Mouse (Mus musculus): ENCODE measurements around the gene Hoxb7. TPM values are rescaled to one million over a fixed set of nuclear protein-coding genes. Genes with fewer than 3 reads are reported as not detected.

The Hoxb7 gene
- polyA plus RNA-seq (2014; fragmentation: Nextera tagmentation; extraction: Ambion mirVana) = 0.21 TPM in 1 of 2 replicates, not detected in the other

DNA sequence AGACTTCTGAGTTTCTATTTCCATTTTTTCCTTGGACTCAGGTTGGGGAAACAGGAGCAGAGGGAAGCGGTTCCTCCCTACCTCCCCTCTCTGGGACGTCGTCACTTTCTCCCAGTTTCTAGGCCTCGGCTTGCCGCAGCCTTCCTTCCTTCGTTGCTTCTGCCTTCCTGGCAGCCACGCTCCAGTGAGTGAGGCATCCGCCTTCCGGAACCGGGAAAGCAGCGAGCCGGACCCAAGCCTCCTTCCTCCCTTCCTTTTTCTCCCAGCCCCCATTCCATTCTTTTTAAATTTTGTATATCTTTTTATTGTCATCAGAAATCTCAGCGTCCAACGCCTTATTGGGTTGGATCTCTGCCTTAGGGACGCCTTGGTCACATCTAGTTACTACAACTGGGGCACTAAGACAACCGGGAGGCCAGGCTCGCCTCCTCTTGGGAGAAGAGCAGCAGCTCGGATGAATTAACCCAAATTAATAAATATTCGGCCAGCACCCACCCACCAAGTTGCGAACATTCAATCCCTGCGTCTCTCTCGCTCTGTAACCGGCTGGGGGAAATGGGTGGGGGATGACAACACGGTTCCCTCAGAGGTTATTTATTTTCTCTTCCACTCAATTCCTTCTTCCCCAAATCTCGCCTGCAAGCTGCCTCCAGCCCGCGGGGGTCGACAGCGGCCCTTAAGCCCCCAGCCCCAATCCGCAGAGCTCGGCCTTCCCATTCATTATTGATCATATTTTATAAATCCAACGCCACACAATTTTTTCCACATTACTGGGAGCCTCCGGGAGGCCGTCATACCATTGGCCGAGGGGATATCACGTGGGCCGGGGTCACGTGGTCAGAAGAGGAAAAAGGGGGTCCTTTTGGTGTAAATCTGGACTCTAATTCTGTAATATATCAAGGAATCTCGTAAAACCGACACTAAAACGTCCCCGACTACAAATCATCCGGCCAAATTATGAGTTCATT is at the start of gene Hoxb7:
Hoxb7 (plus strand) TSS at position 853 of the 968 bp plus-strand sequence.
- DNase-seq (ENCODE audit: low spot score) (no peak), ATAC-seq (replicated peaks; ENCODE audit: low FRiP score) (no peak)
- Histone ChIP-seq H3K36me3 (ENCODE audit: control insufficient read depth, insufficient read depth, low read length) (no peaks in the 10 kb centered on the region), H3K9me3 (ENCODE audit: control insufficient read depth, low read length) (no peaks in the 10 kb centered on the region), H3K4me2 (ENCODE audit: low read depth, low read length, severe bottlenecking) (0 out of 2 replicates have a peak within 1 kb of the TSS, but pooled peaks have one; percentile 24), H3K27ac (ENCODE audit: low read depth, low read length) (no peak within 1 kb of the TSS), H3K4me3 (ENCODE audit: low read depth, low read length) (peak within 1 kb of the TSS; percentile 11; the same call in 1 of the 2 replicates), H3K4me1 (replicated peaks; ENCODE audit: control insufficient read depth, insufficient read depth, low read length) (no peaks in the 10 kb centered on the region; the same call in none of the 2 replicates), H3K27me3 (ENCODE audit: control insufficient read depth, insufficient read depth, low read length) (peaks cover 99% of the 10 kb centered on the region), H3K9ac (ENCODE audit: low read length) (no peak within 1 kb of the TSS)
- 2% methylated on average over 43 of the region's 43 CpGs for WGBS

DNA sequence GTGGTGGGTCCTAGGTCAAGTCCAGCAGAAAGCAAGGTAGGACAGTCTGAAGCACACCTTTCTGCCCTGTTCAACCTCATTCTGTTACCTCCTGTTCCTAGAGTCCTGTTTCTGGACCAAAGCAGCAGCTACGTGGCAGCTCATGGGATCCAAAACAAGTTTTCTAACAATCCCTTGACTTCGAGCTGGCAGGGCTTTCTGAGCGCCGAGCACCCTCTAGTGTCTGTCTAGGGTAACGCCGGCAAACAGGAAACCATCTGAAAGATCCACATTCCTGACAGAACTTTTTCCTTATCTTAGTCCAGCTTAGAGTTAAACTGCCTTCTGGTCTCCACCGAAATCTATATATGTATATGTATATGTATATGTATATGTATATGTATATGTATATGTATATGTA is 46.2 kb upstream of the Hoxb7 start:
- ATAC-seq (replicated peaks; ENCODE audit: low FRiP score) = no peak
- no peaks in the 10 kb centered on the region for H3K4me1 ChIP-seq (replicated peaks; ENCODE audit: control insufficient read depth, insufficient read depth, low read length)
- DNase-seq (ENCODE audit: low spot score) = peak; percentile 66
- no peak overlapping the region for H3K27ac ChIP-seq (ENCODE audit: low read depth, low read length)
- H3K36me3 ChIP-seq (ENCODE audit: control insufficient read depth, insufficient read depth, low read length) = no peaks in the 10 kb centered on the region
- H3K4me2 ChIP-seq (ENCODE audit: low read depth, low read length, severe bottlenecking) = no peak overlapping the region
- H3K27me3 ChIP-seq (ENCODE audit: control insufficient read depth, insufficient read depth, low read length) = no peaks in the 10 kb centered on the region; the same call in 1 of the 2 replicates
- H3K9me3 ChIP-seq (ENCODE audit: control insufficient read depth, low read length) = no peaks in the 10 kb centered on the region
- no peak overlapping the region for H3K9ac ChIP-seq (ENCODE audit: low read length)
- WGBS = 2% methylated on average over 7 of the region's 7 CpGs
- no peak overlapping the region for H3K4me3 ChIP-seq (ENCODE audit: low read depth, low read length)

DNA sequence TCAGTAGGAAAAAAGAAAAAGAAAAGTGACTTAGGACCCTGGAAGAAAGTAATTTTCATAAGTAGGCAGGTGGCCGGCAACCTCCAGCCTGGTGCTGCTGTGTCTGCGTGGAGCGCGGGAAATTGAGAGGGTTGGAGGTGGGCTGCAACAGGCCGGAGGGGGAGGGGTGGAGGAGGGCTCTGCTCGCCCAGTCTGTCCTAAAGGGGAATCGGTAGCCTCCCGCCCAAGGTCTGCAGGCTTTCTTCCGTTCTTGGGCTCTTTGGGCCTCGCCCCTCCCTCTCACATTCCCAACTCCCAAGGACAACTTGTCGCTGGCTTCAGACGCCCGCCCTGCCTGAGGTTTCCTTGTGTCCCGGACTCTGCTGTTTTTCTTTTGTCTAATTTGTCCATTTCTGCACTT is 35.5 kb upstream of the Hoxb7 start:
- WGBS = 3% methylated on average over 14 of the region's 14 CpGs
- Histone ChIP-seq H3K27me3 (ENCODE audit: control insufficient read depth, insufficient read depth, low read length) (peaks cover 65% of the 10 kb centered on the region), H3K4me3 (ENCODE audit: low read depth, low read length) (no peak overlapping the region), H3K9ac (ENCODE audit: low read length) (no peak overlapping the region), H3K4me2 (ENCODE audit: low read depth, low read length, severe bottlenecking) (no peak overlapping the region), H3K27ac (ENCODE audit: low read depth, low read length) (no peak overlapping the region), H3K4me1 (replicated peaks; ENCODE audit: control insufficient read depth, insufficient read depth, low read length) (no peaks in the 10 kb centered on the region), H3K36me3 (ENCODE audit: control insufficient read depth, insufficient read depth, low read length) (no peaks in the 10 kb centered on the region), H3K9me3 (ENCODE audit: control insufficient read depth, low read length) (no peaks in the 10 kb centered on the region)
- ATAC-seq (replicated peaks; ENCODE audit: low FRiP score) = no peak
- no peak for DNase-seq (ENCODE audit: low spot score)

DNA sequence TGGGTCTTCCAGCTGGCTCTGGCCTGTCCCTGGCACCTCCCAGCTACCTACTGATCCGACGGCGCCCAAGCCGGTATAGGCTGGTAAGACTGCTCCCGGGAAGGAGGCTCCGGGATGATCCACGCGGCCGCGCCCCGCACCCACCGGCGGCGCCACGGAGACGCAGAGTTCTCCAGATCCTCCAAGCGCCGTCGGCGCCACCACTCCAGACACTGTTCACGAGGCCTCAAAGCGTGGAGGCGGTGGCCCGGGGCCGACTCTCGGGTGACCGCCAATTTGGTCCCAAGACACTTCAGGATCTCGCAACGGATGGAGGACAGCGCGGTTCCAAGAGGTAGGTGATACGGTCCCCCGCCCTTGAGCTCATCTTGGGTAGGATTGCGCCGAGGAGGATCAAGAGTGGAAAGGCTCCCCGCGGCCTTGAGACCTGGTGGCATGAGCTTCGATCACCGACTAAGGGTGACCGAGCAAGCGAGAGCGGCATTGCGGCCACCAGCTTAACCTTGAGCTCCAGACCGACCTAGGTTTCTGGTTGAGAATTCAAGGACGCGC is 34.9 kb upstream of the Hoxb7 start:
- H3K4me2 ChIP-seq (ENCODE audit: low read depth, low read length, severe bottlenecking) = no peak overlapping the region

DNA sequence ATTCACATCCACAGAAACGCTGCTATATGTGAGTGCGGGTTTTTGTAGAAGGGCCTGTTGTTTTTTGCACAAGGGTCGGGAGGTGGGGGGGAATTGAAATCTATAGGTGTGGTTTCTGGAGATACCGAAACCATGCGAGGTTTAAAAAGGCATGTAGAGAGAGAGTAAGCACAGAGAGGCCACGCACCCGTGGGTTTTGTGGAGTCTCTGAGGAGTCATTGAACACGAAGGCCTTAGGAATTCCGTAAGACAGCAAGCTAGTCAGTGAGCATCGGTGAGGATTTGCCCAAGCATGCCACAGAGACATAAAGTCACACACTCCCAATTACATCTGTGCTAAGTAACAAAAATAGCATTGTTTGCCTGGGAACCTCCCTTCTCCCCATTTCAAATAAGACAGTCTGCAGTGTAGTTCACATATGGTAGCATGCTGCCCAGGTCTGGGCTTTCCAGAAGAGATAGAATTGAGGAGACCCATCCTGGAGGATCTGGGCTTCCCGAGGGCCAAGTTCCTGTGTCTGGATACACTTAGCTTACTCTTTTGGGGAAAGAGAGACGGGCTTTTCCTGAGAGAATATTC is 33.8 kb upstream of the Hoxb7 start:
- H3K9ac ChIP-seq (ENCODE audit: low read length) = no peak overlapping the region
- no peak for DNase-seq (ENCODE audit: low spot score)
- peaks cover 82% of the 10 kb centered on the region for H3K27me3 ChIP-seq (ENCODE audit: control insufficient read depth, insufficient read depth, low read length)
- no peaks in the 10 kb centered on the region for H3K9me3 ChIP-seq (ENCODE audit: control insufficient read depth, low read length)
- no peak overlapping the region for H3K4me2 ChIP-seq (ENCODE audit: low read depth, low read length, severe bottlenecking)
- WGBS = 3% methylated on average over 12 of the region's 12 CpGs
- H3K4me1 ChIP-seq (replicated peaks; ENCODE audit: control insufficient read depth, insufficient read depth, low read length) = no peaks in the 10 kb centered on the region
- H3K36me3 ChIP-seq (ENCODE audit: control insufficient read depth, insufficient read depth, low read length) = no peaks in the 10 kb centered on the region
- no peak for ATAC-seq (replicated peaks; ENCODE audit: low FRiP score)
- no peak overlapping the region for H3K27ac ChIP-seq (ENCODE audit: low read depth, low read length)
- no peak overlapping the region for H3K4me3 ChIP-seq (ENCODE audit: low read depth, low read length)

More for the DNA sequence above, 34.9 kb upstream of the Hoxb7 start:
- no peak for ATAC-seq (replicated peaks; ENCODE audit: low FRiP score)
- no peak for DNase-seq (ENCODE audit: low spot score)
- Histone ChIP-seq H3K4me3 (ENCODE audit: low read depth, low read length) (no peak overlapping the region), H3K27me3 (ENCODE audit: control insufficient read depth, insufficient read depth, low read length) (peaks cover 72% of the 10 kb centered on the region), H3K9me3 (ENCODE audit: control insufficient read depth, low read length) (no peaks in the 10 kb centered on the region), H3K27ac (ENCODE audit: low read depth, low read length) (no peak overlapping the region), H3K4me1 (replicated peaks; ENCODE audit: control insufficient read depth, insufficient read depth, low read length) (no peaks in the 10 kb centered on the region), H3K36me3 (ENCODE audit: control insufficient read depth, insufficient read depth, low read length) (no peaks in the 10 kb centered on the region), H3K9ac (ENCODE audit: low read length) (no peak overlapping the region)
- WGBS = 2% methylated on average over 46 of the region's 46 CpGs

DNA sequence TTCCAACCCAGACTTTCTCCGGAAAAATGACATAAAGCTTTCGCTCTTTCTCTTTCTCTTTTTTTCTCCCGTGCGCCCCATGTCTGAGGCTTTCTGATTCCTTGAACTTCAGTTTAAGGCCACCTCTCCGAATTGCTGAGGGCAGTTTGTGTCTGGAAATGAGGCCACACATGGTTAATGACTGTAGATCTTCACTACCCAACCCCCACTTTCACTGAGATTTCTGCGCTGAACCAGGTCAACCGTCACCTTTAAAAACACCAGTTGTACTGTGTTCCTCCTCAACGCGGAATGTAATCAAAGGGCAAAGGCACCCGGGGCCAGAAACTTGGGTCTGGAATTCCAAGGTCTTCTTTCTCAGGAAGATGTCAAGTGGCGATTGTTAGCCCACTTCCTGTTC is 32.2 kb upstream of the Hoxb7 start:
- Histone ChIP-seq H3K27me3 (ENCODE audit: control insufficient read depth, insufficient read depth, low read length) (peaks cover 98% of the 10 kb centered on the region), H3K9me3 (ENCODE audit: control insufficient read depth, low read length) (no peaks in the 10 kb centered on the region), H3K4me3 (ENCODE audit: low read depth, low read length) (no peak overlapping the region), H3K4me2 (ENCODE audit: low read depth, low read length, severe bottlenecking) (no peak overlapping the region), H3K4me1 (replicated peaks; ENCODE audit: control insufficient read depth, insufficient read depth, low read length) (no peaks in the 10 kb centered on the region), H3K27ac (ENCODE audit: low read depth, low read length) (no peak overlapping the region), H3K9ac (ENCODE audit: low read length) (no peak overlapping the region), H3K36me3 (ENCODE audit: control insufficient read depth, insufficient read depth, low read length) (no peaks in the 10 kb centered on the region)
- ATAC-seq (replicated peaks; ENCODE audit: low FRiP score) (no peak), DNase-seq (ENCODE audit: low spot score) (no peak)
- WGBS = 0% methylated on average over 11 of the region's 11 CpGs

DNA sequence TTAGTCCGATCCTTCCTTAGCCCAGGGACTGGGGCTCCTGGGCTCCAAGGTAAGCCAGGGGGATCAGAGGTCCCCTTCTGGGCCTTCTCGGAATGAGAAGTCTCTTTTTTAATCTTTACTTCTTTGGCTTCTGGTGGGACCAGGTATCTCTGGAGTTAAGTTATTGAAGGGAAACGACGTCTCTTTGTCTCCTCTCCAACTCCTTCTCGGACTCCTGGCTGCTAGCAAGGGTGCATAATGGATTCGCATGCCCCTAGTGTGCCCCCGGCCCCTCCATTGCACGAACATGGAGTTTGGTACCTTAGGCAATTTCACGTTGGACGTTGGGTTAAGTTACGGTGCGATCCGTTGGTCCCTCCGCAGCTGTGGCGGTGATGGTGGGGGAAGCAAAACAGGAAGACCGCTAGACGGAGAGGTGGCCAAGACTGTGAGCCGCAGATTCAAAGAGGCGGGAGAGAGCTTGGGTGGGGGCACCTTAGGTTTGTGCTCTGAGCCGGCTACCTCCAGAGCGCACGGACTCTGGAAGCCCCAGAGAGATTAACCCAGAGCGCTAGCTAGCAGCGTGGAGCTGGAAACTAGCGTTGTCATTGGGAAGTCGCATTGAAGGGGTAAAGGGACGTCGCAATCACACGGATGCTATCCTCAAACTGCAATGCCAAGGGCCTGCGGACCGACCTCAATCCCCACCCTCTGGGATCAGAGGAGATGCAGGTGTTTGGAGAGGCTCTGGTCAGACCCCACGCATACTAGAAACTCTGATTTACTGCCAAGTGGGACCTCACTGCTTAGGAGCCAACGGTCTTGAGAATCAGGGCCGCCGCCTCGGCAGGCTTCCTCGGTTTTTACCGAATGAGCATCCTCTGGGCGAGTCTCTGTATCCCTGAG is 31.1 kb upstream of the Hoxb7 start:
- Histone ChIP-seq H3K36me3 (ENCODE audit: control insufficient read depth, insufficient read depth, low read length) (no peaks in the 10 kb centered on the region), H3K4me1 (replicated peaks; ENCODE audit: control insufficient read depth, insufficient read depth, low read length) (no peaks in the 10 kb centered on the region), H3K9ac (ENCODE audit: low read length) (no peak overlapping the region), H3K27ac (ENCODE audit: low read depth, low read length) (no peak overlapping the region), H3K9me3 (ENCODE audit: control insufficient read depth, low read length) (no peaks in the 10 kb centered on the region), H3K4me2 (ENCODE audit: low read depth, low read length, severe bottlenecking) (no peak overlapping the region), H3K4me3 (ENCODE audit: low read depth, low read length) (no peak overlapping the region), H3K27me3 (ENCODE audit: control insufficient read depth, insufficient read depth, low read length) (peaks cover 99% of the 10 kb centered on the region)
- DNase-seq (ENCODE audit: low spot score) = peak; percentile 54
- 2% methylated on average over 39 of the region's 39 CpGs for WGBS
- no peak for ATAC-seq (replicated peaks; ENCODE audit: low FRiP score)

DNA sequence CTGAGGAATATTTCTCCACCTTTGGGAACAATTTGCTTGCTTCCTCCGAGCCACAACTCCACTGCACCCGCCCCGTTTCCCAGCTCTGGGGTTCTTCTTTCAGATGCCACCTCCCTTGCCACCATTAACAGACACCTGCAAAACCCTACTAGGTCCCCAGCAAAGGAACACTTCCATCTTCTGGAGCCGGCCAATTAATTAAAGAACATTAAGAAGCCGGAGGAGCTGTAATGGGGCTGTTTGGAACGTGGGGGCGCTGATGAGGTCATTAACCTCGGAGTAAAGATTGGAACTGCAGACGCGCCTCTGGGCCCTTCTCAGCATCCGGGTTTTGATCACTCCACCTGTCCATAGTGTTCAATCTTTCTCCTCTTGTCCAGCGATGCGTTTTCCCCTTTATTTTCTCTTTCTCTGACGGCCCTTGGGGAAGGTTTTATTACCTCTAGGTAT is 30.4 kb upstream of the Hoxb7 start:
- H3K4me1 ChIP-seq (replicated peaks; ENCODE audit: control insufficient read depth, insufficient read depth, low read length) = no peaks in the 10 kb centered on the region
- H3K4me3 ChIP-seq (ENCODE audit: low read depth, low read length) = no peak overlapping the region
- H3K27ac ChIP-seq (ENCODE audit: low read depth, low read length) = no peak overlapping the region
- H3K9me3 ChIP-seq (ENCODE audit: control insufficient read depth, low read length) = no peaks in the 10 kb centered on the region
- no peaks in the 10 kb centered on the region for H3K36me3 ChIP-seq (ENCODE audit: control insufficient read depth, insufficient read depth, low read length)
- peak; percentile 56 for DNase-seq (ENCODE audit: low spot score)
- peaks cover 99% of the 10 kb centered on the region for H3K27me3 ChIP-seq (ENCODE audit: control insufficient read depth, insufficient read depth, low read length)
- ATAC-seq (replicated peaks; ENCODE audit: low FRiP score) = no peak
- WGBS = under 1% methylated on average over 14 of the region's 14 CpGs
- no peak overlapping the region for H3K9ac ChIP-seq (ENCODE audit: low read length)
- H3K4me2 ChIP-seq (ENCODE audit: low read depth, low read length, severe bottlenecking) = no peak overlapping the region

Data from forebrain, embryonic 11.5 days (tissue).